Mouse (Mus musculus) neural tube, embryonic 15.5 days (tissue): ENCODE measurements around the gene Osbpl2. TPM values are rescaled to one million over a fixed set of nuclear protein-coding genes. Genes with fewer than 3 reads are reported as not detected.
"Not testable (repeated sequence)": the region's sequence is repeated elsewhere in the genome, so short reads cannot be mapped to it uniquely, and the experiment has no call there.

ENCODE experiments used
- ATAC-seq: fragments of 200-750 bp; cut with Nextera tagmentation; 2 replicates; pipeline ENCODE4 v1.8.0; 2017; ENCODE audit warnings: mild to moderate bottlenecking, moderate TSS enrichment, moderate library complexity; ENCODE audit not compliant: low FRiP score
- H3K27ac ChIP-seq: fragments of 300-500 bp; sonication (generic); replicated peaks from 2 replicates; pipeline ENCODE4 v1.5.1; 2015; ENCODE audit warnings: mild to moderate bottlenecking, inconsistent platforms
- H3K27me3 ChIP-seq: fragments of 300-500 bp; sonication (generic); replicated peaks from 2 replicates; pipeline ENCODE4 v1.6.1; 2015; ENCODE audit warnings: inconsistent platforms
- H3K36me3 ChIP-seq: fragments of 300-500 bp; sonication (generic); 2 replicates; pipeline ENCODE4 v1.6.1; 2015; ENCODE audit warnings: inconsistent platforms
- H3K4me1 ChIP-seq: fragments of 300-500 bp; sonication (generic); 2 replicates; pipeline ENCODE4 v1.6.1; 2015; ENCODE audit warnings: inconsistent platforms
- H3K4me2 ChIP-seq: fragments of 300-500 bp; sonication (generic); 2 replicates; pipeline ENCODE4 v1.6.1; 2015; ENCODE audit warnings: inconsistent platforms, mild to moderate bottlenecking, moderate library complexity
- H3K4me3 ChIP-seq: fragments of 300-500 bp; sonication (generic); replicated peaks from 2 replicates; pipeline ENCODE4 v1.5.1; 2015; ENCODE audit warnings: mild to moderate bottlenecking, inconsistent platforms
- H3K9ac ChIP-seq: fragments of 300-500 bp; sonication (generic); replicated peaks from 2 replicates; pipeline ENCODE4 v1.6.1; 2015; ENCODE audit warnings: mild to moderate bottlenecking, inconsistent platforms
- H3K9me3 ChIP-seq: fragments of 300-500 bp; sonication (generic); replicated peaks from 2 replicates; pipeline ENCODE4 v1.6.1; 2016; ENCODE audit warnings: inconsistent platforms
- WGBS: fragments of 180-500 bp; shearing (Covaris S2); methylation state at CpG from one replicate; pipeline ENCODE4 v1.1.7; 2015; ENCODE audit warnings: mixed read lengths; 5-methylcytosine and 5-hydroxymethylcytosine counted together
- polyA plus RNA-seq: library from polyadenylated mRNA; unstranded; fragments of >200 nt; fragmentation: Nextera tagmentation; extraction: Ambion mirVana; gene quantifications from 2 replicates; pipeline ENCODE4 v1.2.1, GENCODE M21; 2015

The Osbpl2 gene
- polyA plus RNA-seq, 1 experiment from 2014 or later = 71.8 TPM

- H3K4me3 ChIP-seq = no peak overlapping the region
- peaks cover 19% of the 10 kb centered on the region for H3K36me3 ChIP-seq
- H3K4me1 ChIP-seq = peaks cover 30% of the 10 kb centered on the region
- H3K9me3 ChIP-seq = no peaks in the 10 kb centered on the region
- no peaks in the 10 kb centered on the region for H3K27me3 ChIP-seq
- H3K4me2 ChIP-seq = peak overlapping the region; percentile 72; the same call in 1 of the 2 replicates
- ATAC-seq = no peak
- H3K9ac ChIP-seq = peak overlapping the region; percentile 88; the same call in 1 of the 2 replicates
- H3K27ac ChIP-seq = no peak overlapping the region
- WGBS = 89% methylated on average over 11 of the region's 11 CpGs
Measured at GRCm38 (mm10) chr2:180170151-180170805, 51.2 kb downstream of the Osbpl2 start.

GRCm38 (mm10) chr2:180170806-180171521, 51.9 kb downstream of the Osbpl2 start, which contains the start of gene Adrm1:
TSS of gene Adrm1 (plus strand) at chr2:180171485.
- H3K9ac ChIP-seq = peak within 1 kb of the TSS; percentile 88
- peaks cover 30% of the 10 kb centered on the region for H3K4me1 ChIP-seq
- WGBS = 5% methylated on average over 41 of the region's 41 CpGs
- H3K4me2 ChIP-seq = peak within 1 kb of the TSS; percentile 89
- H3K9me3 ChIP-seq = no peaks in the 10 kb centered on the region
- H3K27ac ChIP-seq = peak within 1 kb of the TSS; percentile 89
- H3K4me3 ChIP-seq = peak within 1 kb of the TSS; percentile 75
- peak; percentile 99 for ATAC-seq
- peaks cover 25% of the 10 kb centered on the region for H3K36me3 ChIP-seq
- H3K27me3 ChIP-seq = no peaks in the 10 kb centered on the region

GRCm38 (mm10) chr2:180171522-180172070, 52.5 kb downstream of the Osbpl2 start:
- Histone ChIP-seq H3K4me1 (peaks cover 30% of the 10 kb centered on the region), H3K9me3 (no peaks in the 10 kb centered on the region), H3K9ac (peak overlapping the region; percentile 88), H3K27ac (peak overlapping the region; percentile 89), H3K4me3 (peak overlapping the region; percentile 75), H3K4me2 (peak overlapping the region; percentile 89), H3K36me3 (peaks cover 31% of the 10 kb centered on the region), H3K27me3 (no peaks in the 10 kb centered on the region)
- under 1% methylated on average over 79 of the region's 80 CpGs for WGBS
- peak; percentile 74 for ATAC-seq

GRCm38 (mm10) chr2:180172152-180172551, 53.0 kb downstream of the Osbpl2 start:
- ATAC-seq = no peak
- H3K27ac ChIP-seq = peak overlapping the region; percentile 89; the same call in 1 of the 2 replicates
- WGBS = 4% methylated on average over 9 of the region's 9 CpGs

GRCm38 (mm10) chr2:180173163-180173562, 54.1 kb downstream of the Osbpl2 start:
- Histone ChIP-seq H3K9me3 (no peaks in the 10 kb centered on the region), H3K4me1 (peaks cover 30% of the 10 kb centered on the region), H3K36me3 (peaks cover 46% of the 10 kb centered on the region), H3K4me2 (peak overlapping the region; percentile 89), H3K4me3 (peak overlapping the region; percentile 75), H3K27ac (no peak overlapping the region), H3K27me3 (no peaks in the 10 kb centered on the region), H3K9ac (no peak overlapping the region; the same call in 1 of the 2 replicates)
- 81% methylated on average over 4 of the region's 4 CpGs for WGBS
- no peak for ATAC-seq

More at GRCm38 (mm10) chr2:180172152-180172551, 53.0 kb downstream of the Osbpl2 start:
- Histone ChIP-seq H3K27me3 (no peaks in the 10 kb centered on the region), H3K4me2 (peak overlapping the region; percentile 89), H3K9me3 (no peaks in the 10 kb centered on the region), H3K4me3 (peak overlapping the region; percentile 75), H3K9ac (peak overlapping the region; percentile 88), H3K4me1 (peaks cover 30% of the 10 kb centered on the region), H3K36me3 (peaks cover 36% of the 10 kb centered on the region)

- not testable (repeated sequence) for H3K9ac ChIP-seq, H3K4me3 ChIP-seq, ATAC-seq, H3K27ac ChIP-seq, H3K9me3 ChIP-seq, H3K27me3 ChIP-seq
- H3K36me3 ChIP-seq = peaks cover 52% of the 10 kb centered on the region
- peaks cover 30% of the 10 kb centered on the region for H3K4me1 ChIP-seq
- peak overlapping the region; percentile 89 for H3K4me2 ChIP-seq
- WGBS = 89% methylated on average over 8 of the region's 8 CpGs
Measured at GRCm38 (mm10) chr2:180173711-180174110, 54.6 kb downstream of the Osbpl2 start.

- H3K9me3 ChIP-seq = no peaks in the 10 kb centered on the region
- H3K4me3 ChIP-seq = no peak overlapping the region
- H3K27ac ChIP-seq = no peak overlapping the region
- no peak overlapping the region for H3K4me2 ChIP-seq
- no peak overlapping the region for H3K9ac ChIP-seq
- no peak for ATAC-seq
- H3K4me1 ChIP-seq = peaks cover 30% of the 10 kb centered on the region
- WGBS = 97% methylated on average over 5 of the region's 5 CpGs
- no peaks in the 10 kb centered on the region for H3K27me3 ChIP-seq
- peaks cover 54% of the 10 kb centered on the region for H3K36me3 ChIP-seq
Measured at GRCm38 (mm10) chr2:180174121-180174520, 55.0 kb downstream of the Osbpl2 start.

- ATAC-seq = no peak
- peaks cover 26% of the 10 kb centered on the region for H3K4me1 ChIP-seq
- no peak overlapping the region for H3K9ac ChIP-seq
- H3K4me2 ChIP-seq = no peak overlapping the region
- no peaks in the 10 kb centered on the region for H3K9me3 ChIP-seq
- H3K36me3 ChIP-seq = peaks cover 57% of the 10 kb centered on the region
- no peak overlapping the region for H3K4me3 ChIP-seq
- no peak overlapping the region for H3K27ac ChIP-seq
- no peaks in the 10 kb centered on the region for H3K27me3 ChIP-seq
- WGBS = 94% methylated on average over 7 of the region's 7 CpGs
Measured at GRCm38 (mm10) chr2:180175725-180176124, 56.6 kb downstream of the Osbpl2 start.

GRCm38 (mm10) chr2:180181542-180181941, 62.4 kb downstream of the Osbpl2 start:
- no peak overlapping the region for H3K4me2 ChIP-seq
- no peak overlapping the region for H3K27ac ChIP-seq
- H3K9ac ChIP-seq = no peak overlapping the region
- H3K4me1 ChIP-seq = no peaks in the 10 kb centered on the region
- H3K9me3 ChIP-seq = no peaks in the 10 kb centered on the region
- H3K27me3 ChIP-seq = no peaks in the 10 kb centered on the region
- WGBS = 85% methylated on average over 9 of the region's 9 CpGs
- H3K4me3 ChIP-seq = no peak overlapping the region
- H3K36me3 ChIP-seq = peaks cover 27% of the 10 kb centered on the region
- ATAC-seq = no peak

- Histone ChIP-seq H3K9me3 (no peaks in the 10 kb centered on the region), H3K36me3 (peaks cover 3% of the 10 kb centered on the region; the same call in 1 of the 2 replicates), H3K4me3 (no peak overlapping the region), H3K27me3 (no peaks in the 10 kb centered on the region), H3K4me1 (no peaks in the 10 kb centered on the region), H3K9ac (no peak overlapping the region), H3K4me2 (no peak overlapping the region), H3K27ac (no peak overlapping the region)
- WGBS = 90% methylated on average over 24 of the region's 24 CpGs
- no peak for ATAC-seq
Measured at GRCm38 (mm10) chr2:180184011-180184751, 65.1 kb downstream of the Osbpl2 start.

- no peaks in the 10 kb centered on the region for H3K9me3 ChIP-seq
- no peak for ATAC-seq
- H3K4me2 ChIP-seq = no peak overlapping the region
- no peak overlapping the region for H3K27ac ChIP-seq
- no peaks in the 10 kb centered on the region for H3K36me3 ChIP-seq
- no peak overlapping the region for H3K9ac ChIP-seq
- no peaks in the 10 kb centered on the region for H3K4me1 ChIP-seq
- 85% methylated on average over 6 of the region's 6 CpGs for WGBS
- no peak overlapping the region for H3K4me3 ChIP-seq
- H3K27me3 ChIP-seq = no peaks in the 10 kb centered on the region
Measured at GRCm38 (mm10) chr2:180184752-180185109, 65.6 kb downstream of the Osbpl2 start.
